Mouse (Mus musculus): ENCODE measurements around the gene Ncor2. TPM values are rescaled to one million over a fixed set of nuclear protein-coding genes. Genes with fewer than 3 reads are reported as not detected.
A peak's percentile ranks its signal among the peaks of the same experiment; 100 is the strongest.

Gene Ncor2
- polyA plus RNA-seq, 1 experiment from 2014 or later = 27.2 TPM

GRCm38 (mm10) chr5:125015066-125015465 is 164.0 kb downstream of the Ncor2 start:
- H3K4me1 ChIP-seq (replicated peaks) = peaks cover 10% of the 10 kb centered on the region
- ATAC-seq (ENCODE audit: insufficient number of reproducible peaks, insufficient read depth, low FRiP score, low TSS enrichment, low read depth) = no peak
- no peak overlapping the region for H3K4me2 ChIP-seq
- H3K9ac ChIP-seq (replicated peaks) = no peak overlapping the region
- WGBS = 90% methylated on average over 3 of the region's 3 CpGs
- no peaks in the 10 kb centered on the region for H3K27me3 ChIP-seq
- peaks cover 96% of the 10 kb centered on the region for H3K36me3 ChIP-seq
- H3K9me3 ChIP-seq = no peaks in the 10 kb centered on the region
- H3K27ac ChIP-seq = no peak overlapping the region
- H3K4me3 ChIP-seq (replicated peaks) = no peak overlapping the region

GRCm38 (mm10) chr5:125014497-125014896 is 164.5 kb downstream of the Ncor2 start:
- no peak for ATAC-seq (ENCODE audit: insufficient number of reproducible peaks, insufficient read depth, low FRiP score, low TSS enrichment, low read depth)
- no peak overlapping the region for H3K9ac ChIP-seq (replicated peaks)
- H3K27ac ChIP-seq = no peak overlapping the region
- H3K36me3 ChIP-seq = peaks cover 96% of the 10 kb centered on the region
- no peak overlapping the region for H3K4me2 ChIP-seq
- H3K4me3 ChIP-seq (replicated peaks) = no peak overlapping the region
- peaks cover 10% of the 10 kb centered on the region for H3K4me1 ChIP-seq (replicated peaks)
- no peaks in the 10 kb centered on the region for H3K9me3 ChIP-seq
- 60% methylated on average over 7 of the region's 7 CpGs for WGBS
- no peaks in the 10 kb centered on the region for H3K27me3 ChIP-seq

DNA sequence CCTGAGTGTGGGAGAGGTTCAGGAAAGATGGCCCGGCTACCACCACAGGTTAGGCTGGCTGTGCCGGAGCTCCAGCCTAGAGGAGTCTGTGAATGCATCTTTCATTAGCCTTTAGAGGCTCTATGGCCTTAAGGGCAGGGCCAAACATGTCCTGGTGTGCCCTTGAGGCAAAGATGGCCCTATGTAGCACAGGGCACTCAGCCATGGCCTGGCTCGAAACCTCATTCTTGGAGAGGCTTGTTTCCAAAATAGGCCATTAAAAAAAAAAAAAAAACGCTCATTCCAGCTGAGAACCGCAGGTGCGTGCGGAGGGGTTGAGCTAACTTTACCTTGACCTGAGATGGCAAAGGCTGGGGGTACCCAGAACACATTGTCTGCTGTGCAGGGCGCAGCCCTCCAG is 167.4 kb downstream of the Ncor2 start:
- Histone ChIP-seq H3K36me3 (peaks cover 73% of the 10 kb centered on the region), H3K9ac (replicated peaks) (no peak overlapping the region)
- WGBS = 95% methylated on average over 8 of the region's 8 CpGs

GRCm38 (mm10) chr5:125011166-125011565 is 167.9 kb downstream of the Ncor2 start:
- H3K4me2 ChIP-seq = no peak overlapping the region
- no peaks in the 10 kb centered on the region for H3K9me3 ChIP-seq
- H3K9ac ChIP-seq (replicated peaks) = no peak overlapping the region
- no peaks in the 10 kb centered on the region for H3K27me3 ChIP-seq
- H3K4me1 ChIP-seq (replicated peaks) = peaks cover 19% of the 10 kb centered on the region
- WGBS = 93% methylated on average over 24 of the region's 24 CpGs
- H3K36me3 ChIP-seq = peaks cover 68% of the 10 kb centered on the region
- peak overlapping the region; percentile 19; the same call in 1 of the 2 replicates for H3K27ac ChIP-seq
- no peak for ATAC-seq (ENCODE audit: insufficient number of reproducible peaks, insufficient read depth, low FRiP score, low TSS enrichment, low read depth)
- no peak overlapping the region for H3K4me3 ChIP-seq (replicated peaks)

More for the DNA sequence above, 167.4 kb downstream of the Ncor2 start:
- ATAC-seq (ENCODE audit: insufficient number of reproducible peaks, insufficient read depth, low FRiP score, low TSS enrichment, low read depth) = no peak
- H3K4me3 ChIP-seq (replicated peaks) = no peak overlapping the region
- H3K9me3 ChIP-seq = no peaks in the 10 kb centered on the region
- no peak overlapping the region for H3K4me2 ChIP-seq
- H3K4me1 ChIP-seq (replicated peaks) = peaks cover 14% of the 10 kb centered on the region
- H3K27me3 ChIP-seq = no peaks in the 10 kb centered on the region
- H3K27ac ChIP-seq = peak overlapping the region; percentile 19; the same call in 1 of the 2 replicates

DNA sequence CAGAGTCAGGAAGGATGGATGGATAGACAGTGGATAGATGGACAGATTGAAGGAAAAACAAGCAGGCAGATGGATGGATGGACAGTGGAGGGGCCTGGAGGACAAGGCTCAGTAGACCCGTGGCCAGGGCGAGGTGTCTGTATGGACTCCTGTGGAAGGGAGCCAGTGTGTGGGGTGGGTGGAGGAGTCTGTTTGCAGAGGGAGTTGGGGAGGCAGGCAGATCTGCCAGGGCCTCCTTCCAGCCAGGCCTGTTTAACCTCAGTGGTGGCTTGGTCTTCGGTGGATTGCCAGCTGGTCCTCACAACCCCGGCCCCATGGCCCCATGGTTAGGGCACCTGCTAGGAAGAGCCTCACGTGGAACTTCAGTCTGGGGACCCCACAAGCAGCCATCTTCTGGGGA is 172.1 kb downstream of the Ncor2 start:
- peak overlapping the region; percentile 67 for H3K4me2 ChIP-seq
- peak overlapping the region; percentile 50; the same call in 1 of the 2 replicates for H3K4me3 ChIP-seq (replicated peaks)
- H3K9ac ChIP-seq (replicated peaks) = no peak overlapping the region
- 91% methylated on average over 5 of the region's 5 CpGs for WGBS
- peaks cover 29% of the 10 kb centered on the region for H3K36me3 ChIP-seq
- H3K27me3 ChIP-seq = peaks cover 37% of the 10 kb centered on the region
- no peaks in the 10 kb centered on the region for H3K9me3 ChIP-seq
- H3K4me1 ChIP-seq (replicated peaks) = peaks cover 49% of the 10 kb centered on the region
- 0 out of 2 replicates have a peak overlapping the region, but pooled peaks have one; percentile 31 for H3K27ac ChIP-seq
- no peak for ATAC-seq (ENCODE audit: insufficient number of reproducible peaks, insufficient read depth, low FRiP score, low TSS enrichment, low read depth)

- Histone ChIP-seq H3K36me3 (peaks cover 20% of the 10 kb centered on the region), H3K4me3 (replicated peaks) (peak overlapping the region; percentile 50), H3K4me2 (peak overlapping the region; percentile 67), H3K9ac (replicated peaks) (no peak overlapping the region; the same call in 1 of the 2 replicates), H3K27me3 (peaks cover 39% of the 10 kb centered on the region), H3K4me1 (replicated peaks) (peaks cover 49% of the 10 kb centered on the region), H3K27ac (peak overlapping the region; percentile 53), H3K9me3 (no peaks in the 10 kb centered on the region)
- 63% methylated on average over 9 of the region's 9 CpGs for WGBS
- no peak for ATAC-seq (ENCODE audit: insufficient number of reproducible peaks, insufficient read depth, low FRiP score, low TSS enrichment, low read depth)
These were observed 173.0 kb downstream of the Ncor2 start for GRCm38 (mm10) chr5:125005871-125006652.

DNA sequence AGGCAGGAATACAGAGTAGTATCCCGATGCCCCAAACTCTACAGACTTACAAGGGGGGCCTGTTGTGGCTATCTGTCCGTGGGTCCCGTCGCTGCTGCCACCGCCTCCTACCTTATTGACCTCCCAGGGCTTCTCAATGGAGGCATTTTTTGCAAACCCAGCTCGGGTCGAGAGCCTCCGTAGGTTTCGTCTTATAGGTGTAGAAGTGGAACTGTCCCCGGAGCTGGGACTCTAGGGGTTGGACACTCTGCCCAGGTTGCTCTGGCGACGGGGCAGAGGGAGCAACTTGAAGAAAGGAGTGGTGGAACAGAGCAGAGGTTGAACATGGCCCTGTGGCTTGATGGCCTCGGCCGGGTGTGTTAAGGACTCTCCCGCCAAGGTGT is 175.2 kb downstream of the Ncor2 start:
- Histone ChIP-seq H3K4me2 (peak overlapping the region; percentile 67), H3K9ac (replicated peaks) (peak overlapping the region; percentile 68), H3K27me3 (peaks cover 39% of the 10 kb centered on the region), H3K9me3 (no peaks in the 10 kb centered on the region), H3K36me3 (no peaks in the 10 kb centered on the region; the same call in 1 of the 2 replicates), H3K4me1 (replicated peaks) (peaks cover 64% of the 10 kb centered on the region), H3K4me3 (replicated peaks) (peak overlapping the region; percentile 50), H3K27ac (no peak overlapping the region; the same call in 1 of the 2 replicates)
- no peak for ATAC-seq (ENCODE audit: insufficient number of reproducible peaks, insufficient read depth, low FRiP score, low TSS enrichment, low read depth)
- WGBS = 12% methylated on average over 15 of the region's 15 CpGs

DNA sequence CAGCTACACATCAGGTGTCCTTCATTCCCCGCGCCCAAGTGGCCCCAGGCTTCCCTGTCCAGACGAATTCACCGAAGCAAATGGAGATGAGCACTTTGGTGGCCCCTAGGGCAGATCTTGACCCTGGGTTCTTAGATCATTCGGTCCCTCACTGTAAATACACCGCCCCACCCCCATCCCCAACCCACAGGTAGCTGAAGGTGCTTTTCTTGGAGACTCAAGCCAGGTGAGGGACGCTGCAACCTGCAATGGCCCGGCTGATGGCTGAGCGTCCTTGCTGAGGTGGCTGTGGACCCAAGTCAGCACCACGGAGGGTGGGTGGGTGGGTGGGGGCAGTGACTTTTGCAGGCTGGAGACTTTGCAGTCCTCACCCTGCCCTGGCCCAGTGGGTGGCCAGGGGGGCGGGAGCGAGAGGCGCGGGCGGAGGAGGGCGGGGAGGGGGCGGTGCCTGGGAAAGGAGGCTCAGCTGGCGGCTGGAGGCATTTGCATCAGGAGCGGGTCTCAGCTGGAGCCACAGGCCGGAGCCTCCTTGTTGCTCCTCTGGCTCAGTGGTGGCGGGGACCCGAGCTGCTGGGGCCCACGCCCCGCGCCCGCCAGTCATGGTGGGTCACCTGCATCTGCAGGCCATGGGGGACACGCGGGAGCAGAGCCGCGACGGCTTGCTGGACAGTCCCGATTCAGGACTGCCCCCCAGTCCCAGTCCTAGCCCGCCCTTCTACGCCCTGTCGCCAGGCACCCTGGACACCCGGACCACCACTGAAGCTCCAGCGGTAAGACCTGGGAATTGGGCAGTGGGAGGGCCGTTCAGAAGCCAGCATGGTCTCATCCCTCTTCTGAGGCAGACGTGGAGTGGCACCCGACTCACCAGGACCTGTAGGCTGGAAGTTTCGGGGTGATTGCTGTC is 175.8 kb downstream of the Ncor2 start, which contains the start of gene Rflna:
Gene Rflna (plus strand): TSS at position 253 of the 904 bp plus-strand sequence.
- Histone ChIP-seq H3K36me3 (no peaks in the 10 kb centered on the region), H3K9ac (replicated peaks) (peak within 1 kb of the TSS; percentile 68), H3K4me3 (replicated peaks) (peak within 1 kb of the TSS; percentile 50), H3K4me1 (replicated peaks) (peaks cover 68% of the 10 kb centered on the region), H3K27ac (peak within 1 kb of the TSS; percentile 12; the same call in 1 of the 2 replicates), H3K4me2 (peak within 1 kb of the TSS; percentile 67), H3K9me3 (no peaks in the 10 kb centered on the region), H3K27me3 (peaks cover 39% of the 10 kb centered on the region)
- 2% methylated on average over 40 of the region's 41 CpGs for WGBS
- peak; percentile 47 for ATAC-seq (ENCODE audit: insufficient number of reproducible peaks, insufficient read depth, low FRiP score, low TSS enrichment, low read depth)

DNA sequence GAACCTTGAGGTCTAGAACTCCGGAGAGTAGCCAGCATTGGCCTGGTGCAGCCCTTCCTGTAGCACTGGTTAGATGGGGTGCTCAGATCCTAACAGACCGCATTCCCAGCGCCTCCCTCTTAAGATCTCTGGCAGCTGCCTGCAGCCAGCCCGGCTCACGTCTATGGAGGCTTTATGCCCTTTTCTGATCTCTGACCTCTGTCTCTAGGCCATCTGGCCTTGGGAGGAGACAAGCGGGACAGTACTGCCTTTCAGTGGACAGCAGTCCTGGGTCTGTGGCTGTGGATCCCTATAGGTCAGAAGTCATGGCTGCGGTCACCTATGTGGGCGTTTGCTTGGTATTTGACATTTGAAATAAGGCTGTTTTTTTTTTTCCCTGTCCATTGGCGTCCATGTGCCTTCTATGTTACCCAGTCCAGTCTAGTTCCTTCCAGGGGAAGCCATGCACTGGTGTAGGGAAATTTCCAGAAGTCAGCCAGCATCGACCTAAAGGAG is 178.2 kb downstream of the Ncor2 start:
- Histone ChIP-seq H3K4me1 (replicated peaks) (peaks cover 60% of the 10 kb centered on the region), H3K9me3 (no peaks in the 10 kb centered on the region)

DNA sequence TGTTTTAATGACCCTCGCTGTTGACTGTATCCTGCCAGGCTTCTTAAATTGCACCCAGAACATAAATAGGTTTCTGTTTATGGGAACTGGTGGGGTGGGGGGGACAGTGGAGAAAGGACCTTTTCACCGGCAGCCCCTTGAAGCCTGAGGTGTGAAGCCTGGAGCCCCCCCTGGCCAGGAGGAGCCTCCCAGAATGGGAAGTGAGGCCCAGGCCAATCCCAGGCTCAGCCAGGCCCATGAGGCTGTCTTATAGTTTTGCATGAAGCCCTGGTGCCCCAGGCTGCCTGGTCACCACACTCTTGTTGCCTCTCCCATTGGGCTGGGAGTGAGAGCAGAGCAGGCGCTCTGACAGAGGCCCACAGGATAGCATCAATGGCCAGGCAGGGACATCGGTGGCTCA is 181.1 kb downstream of the Ncor2 start:
- peak overlapping the region; percentile 91 for H3K27ac ChIP-seq
- peaks cover 12% of the 10 kb centered on the region for H3K27me3 ChIP-seq
- WGBS = 42% methylated on average over 4 of the region's 4 CpGs

More for the DNA sequence above, 178.2 kb downstream of the Ncor2 start:
- Histone ChIP-seq H3K27me3 (peaks cover 39% of the 10 kb centered on the region), H3K27ac (no peak overlapping the region), H3K4me3 (replicated peaks) (no peak overlapping the region), H3K36me3 (no peaks in the 10 kb centered on the region), H3K9ac (replicated peaks) (no peak overlapping the region), H3K4me2 (no peak overlapping the region)
- ATAC-seq (ENCODE audit: insufficient number of reproducible peaks, insufficient read depth, low FRiP score, low TSS enrichment, low read depth) = no peak
- WGBS = 66% methylated on average over 10 of the region's 10 CpGs

More for the DNA sequence above, 181.1 kb downstream of the Ncor2 start:
- Histone ChIP-seq H3K4me1 (replicated peaks) (peaks cover 47% of the 10 kb centered on the region), H3K9ac (replicated peaks) (peak overlapping the region; percentile 48), H3K9me3 (no peaks in the 10 kb centered on the region), H3K4me2 (peak overlapping the region; percentile 17; the same call in 1 of the 2 replicates), H3K4me3 (replicated peaks) (no peak overlapping the region), H3K36me3 (no peaks in the 10 kb centered on the region)
- no peak; the same call in 1 of the 2 replicates for ATAC-seq (ENCODE audit: insufficient number of reproducible peaks, insufficient read depth, low FRiP score, low TSS enrichment, low read depth)
